In the genomic region with DNA sequence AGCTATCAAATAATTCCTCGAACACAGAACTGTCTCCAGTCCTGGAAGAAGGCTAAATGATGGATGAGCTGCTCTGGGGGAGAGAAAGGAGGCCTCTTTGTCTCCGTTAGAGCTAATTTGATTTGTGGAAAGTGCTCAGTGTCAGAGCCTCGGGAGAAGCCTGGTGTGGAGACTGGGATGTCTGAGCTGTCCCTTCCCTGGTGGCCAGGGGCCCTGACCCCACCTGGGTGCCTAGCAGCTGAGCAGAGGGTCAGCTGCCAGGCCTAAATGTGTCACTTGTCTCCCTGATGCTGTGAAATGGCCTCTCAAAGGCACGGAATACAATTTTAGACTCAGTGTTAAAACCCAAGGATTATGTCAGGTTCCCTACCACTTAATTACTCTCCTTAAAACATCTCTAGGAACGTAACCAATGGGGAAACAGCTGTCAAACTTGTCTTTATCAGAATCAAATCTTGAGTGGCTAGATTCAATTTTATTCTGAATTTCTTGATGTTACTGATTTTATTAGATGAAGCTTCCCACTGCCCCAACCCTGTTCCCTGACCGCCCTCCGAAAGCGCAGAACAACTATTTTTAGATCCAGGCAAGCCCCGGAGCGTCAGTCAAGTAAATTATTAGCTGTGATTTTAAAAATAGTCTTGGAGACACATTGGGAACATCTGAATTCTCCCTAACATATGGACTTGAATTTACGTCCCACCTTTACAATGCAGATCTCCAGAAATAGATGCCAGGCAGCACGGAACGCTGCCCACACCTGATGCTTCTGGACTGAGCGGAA, we compare ENCODE assay signal across 18 mouse cellular contexts. TPM values are rescaled to one million over a fixed set of nuclear protein-coding genes. Genes with fewer than 3 reads are reported as not detected.
DNase-seq lines count a peak whose midpoint lies in the region; ATAC-seq and TF ChIP-seq lines count a peak whose summit lies in the region.
"Had no signal": no experiment of that assay in that cellular context is flagged by ENCODE, and none has a peak within 500 bp of the region (broad histone marks: within the 10 kb centered on the region; RNA-seq: fewer than 3 reads in every experiment).

No protein-coding gene starts in this region.

- H3K4me3 ChIP-seq in heart, adult 2 months = peak overlapping the region; percentile 27; the same call in 1 of the 2 replicates
- no peak overlapping the region for H3K4me3 ChIP-seq in kidney, adult 2 months (ENCODE audit: insufficient read depth, low read depth, low read length)
- peak overlapping the region; percentile 31 to 39 for H3K4me3 ChIP-seq in heart, embryonic 14.5 days (ENCODE audit: control insufficient read depth in 1 of 2, insufficient read depth in 1 of 2, low read depth in 1 of 2, low read length in 2 of 2)
- no peak overlapping the region for H3K4me3 ChIP-seq in hindbrain, embryonic 16.5 days (ENCODE audit: low read length)
- H3K4me3 ChIP-seq: forebrain, embryonic 13.5 days; kidney, embryonic 15.5 days; limb, embryonic 15.5 days; midbrain, embryonic 10.5 days had no signal

- H3K27me3 ChIP-seq in heart, adult 2 months (ENCODE audit: control insufficient read depth, insufficient read depth, low read length) = no peaks in the 10 kb centered on the region
- H3K27me3 ChIP-seq in kidney, adult 2 months (replicated peaks; ENCODE audit: control insufficient read depth, insufficient read depth, low read length) = no peaks in the 10 kb centered on the region
- H3K27me3 ChIP-seq in heart, embryonic 14.5 days (ENCODE audit: control insufficient read depth, insufficient read depth, low read length) = no peaks in the 10 kb centered on the region
- H3K27me3 ChIP-seq in hindbrain, embryonic 16.5 days (replicated peaks; ENCODE audit: control insufficient read depth, insufficient read depth, low read length) = no peaks in the 10 kb centered on the region
- H3K27me3 ChIP-seq: forebrain, embryonic 13.5 days; kidney, embryonic 15.5 days; limb, embryonic 15.5 days had no signal

- no peaks in the 10 kb centered on the region for H3K79me2 ChIP-seq in heart, adult 2 months (replicated peaks; ENCODE audit: control insufficient read depth, insufficient read depth, low read length)

- no peak overlapping the region for H3K9ac ChIP-seq in heart, adult 2 months (ENCODE audit: low read depth, low read length)
- peak overlapping the region; percentile 58 for H3K9ac ChIP-seq in heart, embryonic 14.5 days (ENCODE audit: low read length)
- H3K9ac ChIP-seq in hindbrain, embryonic 16.5 days (ENCODE audit: low read depth, low read length) = no peak overlapping the region
- H3K9ac ChIP-seq: forebrain, embryonic 13.5 days; kidney, embryonic 15.5 days; limb, embryonic 15.5 days; liver, postnatal 0 days had no signal

- H3K4me1 ChIP-seq in heart, adult 2 months (ENCODE audit: control insufficient read depth, insufficient read depth, low read length) = no peaks in the 10 kb centered on the region; the same call in 1 of the 2 replicates
- H3K4me1 ChIP-seq in kidney, adult 2 months (ENCODE audit: control insufficient read depth, insufficient read depth, low read length) = no peaks in the 10 kb centered on the region
- H3K4me1 ChIP-seq in heart, embryonic 14.5 days (ENCODE audit: control insufficient read depth in 2 of 2, insufficient read depth in 2 of 2, low read length in 2 of 2) = peaks cover 6 to 11% of the 10 kb centered on the region in 2 experiments
- H3K4me1 ChIP-seq in hindbrain, embryonic 16.5 days (ENCODE audit: control insufficient read depth, insufficient read depth, low read depth, low read length) = no peaks in the 10 kb centered on the region
- H3K4me1 ChIP-seq: forebrain, embryonic 13.5 days; limb, embryonic 15.5 days had no signal

- no peak for TF ChIP-seq POLR2A in heart, adult 2 months (IDR thresholded peaks at IDR 0.05; ENCODE audit: insufficient read depth, low read depth, low read length)
- no peak for TF ChIP-seq POLR2A in kidney, adult 2 months (IDR thresholded peaks at IDR 0.05; ENCODE audit: low read depth, low read length)

- no peaks in the 10 kb centered on the region for H3K9me3 ChIP-seq in heart, embryonic 14.5 days (ENCODE audit: control insufficient read depth, low read length)
- no peaks in the 10 kb centered on the region for H3K9me3 ChIP-seq in hindbrain, embryonic 16.5 days (ENCODE audit: control insufficient read depth, low read length)
- H3K9me3 ChIP-seq: forebrain, embryonic 13.5 days; kidney, embryonic 15.5 days; limb, embryonic 15.5 days; midbrain, embryonic 10.5 days had no signal

- H3K27ac ChIP-seq in heart, adult 2 months = peak overlapping the region; percentile 51; the same call in 1 of the 2 replicates
- H3K27ac ChIP-seq in kidney, adult 2 months (ENCODE audit: insufficient read depth, low read depth, low read length) = no peak overlapping the region
- H3K27ac ChIP-seq in heart, embryonic 14.5 days (replicated peaks in 1 of 2; ENCODE audit: control insufficient read depth in 1 of 2, insufficient read depth in 1 of 2, low read depth in 2 of 2, low read length in 2 of 2) = peak overlapping the region; percentile 73 to 77
- H3K27ac ChIP-seq in hindbrain, embryonic 16.5 days (ENCODE audit: low read depth, low read length) = no peak overlapping the region
- H3K27ac ChIP-seq: forebrain, embryonic 13.5 days; kidney, embryonic 15.5 days; limb, embryonic 15.5 days; midbrain, embryonic 10.5 days had no signal

- intact Hi-C loops in heart, adult 2 months (cut with DNase I) = no loop called here

- 52% methylated on average over 14 of the region's 14 CpGs for WGBS in heart, adult 2 months
- 42% methylated on average over 14 of the region's 14 CpGs for WGBS in kidney, adult 2 months
- WGBS in heart, embryonic 14.5 days = 31% methylated on average over 14 of the region's 14 CpGs
- whole genome bisulfite sequencing in hindbrain, embryonic 16.5 days = 63% methylated on average over 14 of the region's 14 CpGs

- no peak for DNase-seq in heart, adult 2 months
- no peak for DNase-seq in heart, adult 11 months
- DNase-seq in kidney, postnatal 14 days = peak; percentile 2
- no peak for DNase-seq in kidney, adult 2 months
- DNase-seq in spleen, postnatal 36 days (ENCODE audit: low spot score in 2 of 2) = no peak
- DNase-seq: adrenal gland, postnatal 10 days; B cell, adult 2 months; cerebellum, adult 9-10 months; liver, postnatal 0 days; lung, postnatal 36 days; thymus, postnatal 4 days had no signal

- TF ChIP-seq EP300 in heart, adult 2 months (IDR thresholded peaks at IDR 0.05; ENCODE audit: insufficient read depth, low read depth, low read length) = no peak

- no peak for TF ChIP-seq CTCF in heart, adult 2 months (IDR thresholded peaks at IDR 0.05)
- no peak for TF ChIP-seq CTCF in kidney, adult 2 months (conservative IDR thresholded peaks at IDR 0.05; ENCODE audit: insufficient read depth, insufficient read length, low read depth, low read length)

- H3K4me2 ChIP-seq in heart, embryonic 14.5 days (ENCODE audit: low read length) = peak overlapping the region; percentile 63
- H3K4me2 ChIP-seq in hindbrain, embryonic 16.5 days (ENCODE audit: low read length) = no peak overlapping the region
- H3K4me2 ChIP-seq: forebrain, embryonic 13.5 days; kidney, embryonic 15.5 days; limb, embryonic 15.5 days had no signal

- peaks cover 2% of the 10 kb centered on the region; the same call in 1 of the 2 replicates for H3K36me3 ChIP-seq in heart, adult 2 months (ENCODE audit: control insufficient read depth, insufficient read depth, low read length)
- no peaks in the 10 kb centered on the region for H3K36me3 ChIP-seq in kidney, adult 2 months (ENCODE audit: control insufficient read depth, insufficient read depth, low read length)
- H3K36me3 ChIP-seq in heart, embryonic 14.5 days (ENCODE audit: control insufficient read depth, insufficient read depth, low read length) = no peaks in the 10 kb centered on the region
- H3K36me3 ChIP-seq in hindbrain, embryonic 16.5 days (ENCODE audit: control insufficient read depth, insufficient read depth, low read length) = no peaks in the 10 kb centered on the region
- H3K36me3 ChIP-seq: kidney, embryonic 15.5 days; limb, embryonic 15.5 days; midbrain, embryonic 10.5 days had no signal

- no peak for ATAC-seq in heart, embryonic 14.5 days (ENCODE audit: insufficient number of reproducible peaks, insufficient read depth, low FRiP score, low read depth)
- ATAC-seq in hindbrain, embryonic 16.5 days = 0 out of 2 replicates have a peak, but pooled peaks have one; percentile 48
- ATAC-seq: forebrain, embryonic 13.5 days; inflammation-experienced regulatory T-cells, adult 6 months; liver, postnatal 0 days had no signal

RNA-seq across cellular contexts. Expression of gene Klf6, which starts 36.1 kb away (rescaled TPM):
- 10 to 100 TPM; 51.8 to 55.8 TPM for total RNA-seq in heart, adult 2 months (2021)
- 13.7 and 23.1 TPM in 2 replicates for polyA plus RNA-seq in heart, adult 2 months (2012; rRNA removed)
- polyA plus RNA-seq in kidney, adult 2 months (2012; rRNA removed) = 10.0 and 10.7 TPM in 2 replicates
- polyA plus RNA-seq in heart, embryonic 14.5 days (2014; fragmentation: Nextera tagmentation; extraction: Ambion mirVana) = 65.4 and 70.9 TPM in 2 replicates
- 87.6 and 96.3 TPM in 2 replicates for polyA plus RNA-seq in hindbrain, embryonic 16.5 days (2015; fragmentation: Nextera tagmentation; extraction: Ambion mirVana)

Comparison
In these comparisons a context has a peak if more than half of its experiments do, and no peak if none do; other contexts are left out.
1. H3K27ac ChIP-seq: peak in heart, adult 2 months (single experiment) and heart, embryonic 14.5 days (2 of 2); none in kidney, adult 2 months (single experiment) and hindbrain, embryonic 16.5 days (single experiment).
2. H3K4me3 ChIP-seq: peak in heart, adult 2 months (single experiment) and heart, embryonic 14.5 days (2 of 2); none in kidney, adult 2 months (single experiment) and hindbrain, embryonic 16.5 days (single experiment).